Mouse (Mus musculus): ENCODE measurements around the gene Lrr1. TPM values are rescaled to one million over a fixed set of nuclear protein-coding genes. Genes with fewer than 3 reads are reported as not detected.

Gene Lrr1
- total RNA-seq, 2 experiments from 2014 or later = not detected

GRCm38 (mm10) chr12:69192637-69193036, 24.0 kb downstream of the Lrr1 start:
- intact Hi-C loops (cut with DNase I) = no loop called here
- no peak for DNase-seq (ENCODE audit: low spot score in 2 of 2)

- intact Hi-C loops (cut with DNase I) = loop anchor here (1.0 to 5.0 kb wide), 3 partner anchors 12 to 100 kb away; partner anchors contain the start of genes Klhdc1, Klhdc2, Mgat2 and Rpl36al
- peak; percentile 74 to 79 for DNase-seq (ENCODE audit: low spot score in 2 of 2)
These were observed 28.1 kb downstream of the Lrr1 start, which contains the start of gene Gm49383 for GRCm38 (mm10) chr12:69196444-69197377. Gm49383 (minus strand) TSS chr12:69197104.

- DNase-seq (ENCODE audit: low spot score in 2 of 2) = peak; percentile 31 to 52
- intact Hi-C loops (cut with DNase I) = loop anchor here (1.0 to 5.0 kb wide), 3 partner anchors 13 to 99 kb away; partner anchors contain the start of genes Klhdc1, Klhdc2, Mgat2 and Rpl36al
These were observed 29.0 kb downstream of the Lrr1 start for GRCm38 (mm10) chr12:69197378-69198163.

- intact Hi-C loops (cut with DNase I) = loop anchor here (5.0 kb wide), 1 partner anchor 44 kb away; the partner anchor contains the start of gene Klhdc1
These were observed 29.5 kb downstream of the Lrr1 start, which contains the start of gene Dnaaf2 for GRCm38 (mm10) chr12:69198164-69198535. Dnaaf2 (minus strand) TSS chr12:69198429.

GRCm38 (mm10) chr12:69198985-69199384, 30.4 kb downstream of the Lrr1 start:
- no peak for DNase-seq (ENCODE audit: low spot score in 2 of 2)
- intact Hi-C loops (cut with DNase I) = loop anchor here (5.0 kb wide), 1 partner anchor 43 kb away; the partner anchor contains the start of gene Klhdc1

More at GRCm38 (mm10) chr12:69198164-69198535, 29.5 kb downstream of the Lrr1 start, which contains the start of gene Dnaaf2:
- peak; percentile 67 to 68 for DNase-seq (ENCODE audit: low spot score in 2 of 2)

GRCm38 (mm10) chr12:69204052-69204833, 35.6 kb downstream of the Lrr1 start, which contains the start of gene Gm49384:
Gm49384 (minus strand) TSS chr12:69204267.
- intact Hi-C loops (cut with DNase I) = no loop called here
- peak in 1 of 2 experiments; percentile 7 for DNase-seq (ENCODE audit: low spot score in 2 of 2)

- intact Hi-C loops (cut with DNase I) = no loop called here
- DNase-seq (ENCODE audit: low spot score in 2 of 2) = no peak
These were observed 38.8 kb downstream of the Lrr1 start for GRCm38 (mm10) chr12:69207396-69207795.

GRCm38 (mm10) chr12:69207926-69208325, 39.3 kb downstream of the Lrr1 start:
- intact Hi-C loops (cut with DNase I) = no loop called here
- DNase-seq (ENCODE audit: low spot score in 2 of 2) = no peak

GRCm38 (mm10) chr12:69208520-69208919, 39.9 kb downstream of the Lrr1 start:
- no peak for DNase-seq (ENCODE audit: low spot score in 2 of 2)
- intact Hi-C loops (cut with DNase I) = no loop called here

- DNase-seq (ENCODE audit: low spot score in 2 of 2) = no peak
- intact Hi-C loops (cut with DNase I) = no loop called here
These were observed 41.7 kb downstream of the Lrr1 start for GRCm38 (mm10) chr12:69210056-69210979.

GRCm38 (mm10) chr12:69211057-69211456, 42.4 kb downstream of the Lrr1 start:
- intact Hi-C loops (cut with DNase I) = no loop called here
- DNase-seq (ENCODE audit: low spot score in 2 of 2) = peak in 1 of 2 experiments; percentile 20

- no peak for DNase-seq (ENCODE audit: low spot score in 2 of 2)
- intact Hi-C loops (cut with DNase I) = no loop called here
These were observed 44.7 kb downstream of the Lrr1 start for GRCm38 (mm10) chr12:69213186-69213777.

GRCm38 (mm10) chr12:69214393-69214792, 45.8 kb downstream of the Lrr1 start:
- intact Hi-C loops (cut with DNase I) = no loop called here
- DNase-seq (ENCODE audit: low spot score in 2 of 2) = no peak

- intact Hi-C loops (cut with DNase I) = no loop called here
- DNase-seq (ENCODE audit: low spot score in 2 of 2) = peak; percentile 45 to 80
These were observed 46.6 kb downstream of the Lrr1 start for GRCm38 (mm10) chr12:69215000-69215785.

GRCm38 (mm10) chr12:69216587-69216986, 48.0 kb downstream of the Lrr1 start:
- DNase-seq (ENCODE audit: low spot score in 2 of 2) = no peak
- intact Hi-C loops (cut with DNase I) = no loop called here

GRCm38 (mm10) chr12:69220613-69221277, 52.1 kb downstream of the Lrr1 start:
- DNase-seq (ENCODE audit: low spot score in 2 of 2) = no peak
- intact Hi-C loops (cut with DNase I) = no loop called here

Data from left cerebral cortex, postnatal 25 days (tissue).